Mouse (Mus musculus) urinary bladder, postnatal 14 days (tissue): ENCODE data around the gene Naa11.

ENCODE experiments used
- DNase-seq: peaks from one replicate; pipeline ENCODE4 v3.0.0; 2021; ENCODE audit warnings: low spot score

The Naa11 gene

DNA sequence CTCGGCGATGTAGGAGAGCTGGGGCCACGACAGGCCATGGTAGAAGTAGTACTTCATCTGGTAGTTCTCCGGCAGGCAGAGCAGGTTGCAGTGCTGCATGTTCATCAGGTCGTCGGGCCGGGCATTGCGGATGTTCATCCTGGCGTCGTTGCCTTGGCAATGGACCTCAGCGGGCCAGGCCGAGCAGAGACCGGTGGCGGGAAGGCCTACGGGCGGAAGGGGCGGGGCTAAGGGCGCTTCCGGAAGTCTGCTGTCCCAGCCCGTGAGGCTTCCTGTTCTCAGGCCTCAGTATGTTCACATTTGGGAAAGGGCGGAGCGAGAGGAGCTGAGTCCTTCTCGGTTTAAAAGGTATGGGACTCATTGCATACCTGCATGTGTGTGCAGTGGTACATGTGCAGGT, at the start of gene Naa11:
Naa11 (minus strand) TSS at position 220 of the 400 bp plus-strand sequence.
- peak; percentile 3 for DNase-seq

DNA sequence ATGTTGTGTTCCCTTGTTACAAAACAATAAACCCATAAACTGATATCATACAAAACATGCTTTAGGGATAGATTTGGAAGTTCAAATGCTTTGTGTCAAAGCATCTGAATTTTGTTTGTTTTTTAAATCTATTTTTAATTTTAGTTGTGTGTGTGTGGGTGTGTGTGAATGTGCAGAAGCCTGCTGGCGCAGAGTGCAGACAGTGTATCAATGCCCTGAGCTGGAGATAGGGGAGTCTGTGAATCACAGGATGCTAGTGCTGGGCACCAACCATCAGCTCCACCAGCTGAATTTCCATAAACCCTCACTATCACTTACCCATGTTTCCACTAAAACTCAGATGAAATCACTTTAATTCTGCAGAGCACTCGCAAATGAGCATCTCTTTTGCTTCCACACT, 40.3 kb upstream of the Naa11 start:
- DNase-seq: no peak

DNA sequence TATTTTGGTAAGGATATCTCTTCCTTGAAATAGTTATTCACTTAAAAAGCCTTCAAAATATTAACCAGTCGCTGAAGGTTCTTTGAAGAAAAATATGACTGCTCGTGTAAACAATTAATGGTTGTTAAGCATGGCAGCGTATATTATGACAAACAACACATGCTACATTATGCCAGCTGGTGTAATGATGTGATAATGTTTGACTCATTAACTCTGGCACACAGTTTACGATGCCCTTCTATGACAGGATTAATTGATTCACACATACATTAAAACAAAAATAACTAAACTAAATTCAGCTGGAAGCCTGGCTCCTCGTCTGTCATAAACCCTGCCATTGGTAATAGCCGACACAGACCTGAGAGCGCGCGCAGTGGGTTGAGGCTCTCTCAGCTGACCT, 37.8 kb upstream of the Naa11 start:
- no peak for DNase-seq

DNA sequence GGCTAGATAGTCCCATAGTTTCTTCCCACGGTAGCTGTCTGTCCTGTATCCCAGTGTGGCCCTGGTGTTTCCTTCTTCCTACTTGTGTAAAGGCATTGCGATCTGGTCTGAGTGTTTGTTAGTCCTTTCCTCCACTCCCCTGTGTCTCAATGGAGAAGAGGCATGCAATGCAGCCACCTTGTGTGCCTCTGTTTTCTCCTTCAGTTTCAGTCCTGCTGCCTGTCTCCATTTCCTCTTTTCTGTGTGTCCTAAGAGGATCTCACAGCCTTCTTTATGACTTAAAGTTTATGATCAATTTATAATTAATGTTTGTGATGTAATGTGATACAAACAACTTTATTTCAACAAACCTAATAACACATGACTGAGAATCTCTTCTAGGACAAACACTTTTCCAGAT, 29.5 kb upstream of the Naa11 start:
- no peak for DNase-seq

DNA sequence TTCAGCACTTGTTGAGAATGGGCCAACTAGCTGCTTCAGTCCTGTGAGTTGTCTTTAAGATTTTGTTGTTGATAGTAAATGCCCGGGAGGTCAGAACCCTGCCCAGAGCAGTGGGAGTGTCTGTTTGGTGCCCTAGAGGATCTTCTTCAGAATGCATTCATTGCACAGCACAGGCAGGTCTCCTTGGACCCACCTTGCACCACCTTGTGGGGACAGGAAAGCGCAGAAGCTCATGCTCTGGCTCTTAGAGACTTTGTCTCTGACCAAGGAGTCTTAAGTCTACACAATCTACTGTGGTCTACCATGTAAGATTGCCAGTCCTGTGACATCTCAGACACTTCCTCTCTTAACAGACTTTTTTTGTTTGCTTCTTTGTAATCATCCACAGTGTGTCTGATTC, 25.0 kb upstream of the Naa11 start:
- no peak for DNase-seq

DNA sequence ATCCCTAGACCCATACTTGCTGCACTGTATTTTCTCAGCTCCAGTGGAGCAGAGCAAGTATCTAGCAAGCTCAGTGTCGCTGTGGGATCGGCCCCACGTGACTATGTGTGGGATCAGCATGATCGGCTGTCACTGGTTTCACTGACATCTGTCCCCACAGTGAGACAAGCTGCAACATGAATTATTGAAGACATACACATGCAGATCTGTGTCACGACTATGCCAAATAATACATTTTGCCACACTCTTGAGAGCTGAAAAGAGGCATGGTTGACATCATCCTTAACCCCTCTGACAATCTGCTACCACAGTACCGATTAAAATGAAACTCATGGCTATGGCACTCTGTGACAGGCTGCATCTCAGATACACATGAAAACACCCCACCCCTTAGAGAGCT, 23.7 kb upstream of the Naa11 start:
- DNase-seq: no peak

DNA sequence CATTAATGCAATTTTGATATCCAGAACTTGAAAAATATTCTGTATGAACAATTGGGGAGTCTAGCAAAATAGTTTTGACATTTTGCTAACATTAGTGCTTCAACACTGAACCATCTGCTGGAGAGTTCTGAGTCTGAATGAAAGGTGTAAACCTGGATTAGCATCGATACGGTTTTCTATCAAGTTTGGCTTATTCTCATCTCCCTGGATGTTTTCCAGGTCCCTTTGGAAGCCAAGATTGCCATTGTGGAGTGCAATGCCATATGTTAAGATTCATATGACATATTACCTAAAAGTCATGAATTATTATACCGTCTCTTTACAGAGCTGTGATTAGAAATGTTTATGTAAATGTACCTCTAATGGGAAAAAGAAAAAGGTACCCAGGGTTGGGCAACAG, 21.5 kb upstream of the Naa11 start:
- no peak for DNase-seq

DNA sequence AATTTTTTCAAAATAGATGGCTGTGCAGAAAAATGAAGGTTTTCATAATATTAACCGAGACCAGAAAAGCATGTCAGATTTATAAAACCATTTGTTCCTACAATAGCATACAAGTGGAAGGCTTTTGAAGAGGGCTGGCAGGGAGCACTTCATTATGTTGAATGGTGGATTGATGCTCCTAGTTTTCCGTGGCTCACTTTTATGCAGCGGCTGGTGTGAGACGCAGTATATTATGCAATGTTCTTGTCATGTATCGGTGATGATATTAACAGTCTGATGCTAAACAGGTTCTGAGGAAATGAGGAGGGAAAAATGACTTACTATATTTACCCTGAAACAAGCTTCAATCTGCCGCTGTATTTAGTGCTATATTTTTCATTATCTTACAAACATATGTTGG, 18.0 kb upstream of the Naa11 start:
- no peak for DNase-seq

DNA sequence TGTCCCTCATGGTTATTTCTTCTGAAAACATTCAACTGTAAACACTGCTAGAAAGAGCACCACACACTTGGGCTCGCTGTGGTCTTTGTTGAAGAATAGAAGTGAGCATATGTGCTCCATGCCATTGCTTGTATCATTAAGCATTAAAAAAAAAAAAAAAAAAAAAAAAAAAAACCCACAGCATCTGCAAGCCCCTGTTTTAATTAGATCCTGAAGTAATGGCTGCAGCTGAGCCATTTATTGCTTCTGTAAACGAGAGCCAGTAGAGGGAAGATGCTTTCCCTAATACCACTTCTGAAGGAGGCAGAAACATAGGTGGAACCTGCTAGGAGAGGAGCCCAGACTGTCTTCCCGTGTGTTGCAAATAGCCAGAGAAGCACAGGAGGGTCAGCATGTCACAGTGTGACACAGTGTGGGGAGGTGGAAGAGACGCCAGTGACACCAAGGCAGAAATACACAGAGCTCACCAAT, 17.1 kb upstream of the Naa11 start:
- DNase-seq: no peak

DNA sequence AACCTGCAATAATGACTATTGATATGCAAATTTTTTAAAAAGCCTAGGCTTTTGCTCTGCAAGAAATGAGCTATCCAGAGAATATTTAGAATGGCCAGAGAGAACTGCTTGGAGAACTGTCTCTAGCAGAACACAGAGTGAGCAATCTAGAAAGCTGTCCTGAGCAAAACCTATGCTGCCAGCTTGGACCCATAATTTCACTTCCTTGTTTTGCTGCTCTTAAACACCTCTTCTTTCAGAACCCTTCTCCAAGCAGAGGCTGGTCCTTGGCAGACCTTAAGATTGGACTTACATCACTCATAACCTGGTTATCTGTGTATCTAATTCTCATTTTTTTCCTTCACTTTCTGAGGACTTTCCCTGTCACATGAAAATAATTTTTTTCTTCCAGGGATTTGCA, 8.9 kb upstream of the Naa11 start:
- no peak for DNase-seq

DNA sequence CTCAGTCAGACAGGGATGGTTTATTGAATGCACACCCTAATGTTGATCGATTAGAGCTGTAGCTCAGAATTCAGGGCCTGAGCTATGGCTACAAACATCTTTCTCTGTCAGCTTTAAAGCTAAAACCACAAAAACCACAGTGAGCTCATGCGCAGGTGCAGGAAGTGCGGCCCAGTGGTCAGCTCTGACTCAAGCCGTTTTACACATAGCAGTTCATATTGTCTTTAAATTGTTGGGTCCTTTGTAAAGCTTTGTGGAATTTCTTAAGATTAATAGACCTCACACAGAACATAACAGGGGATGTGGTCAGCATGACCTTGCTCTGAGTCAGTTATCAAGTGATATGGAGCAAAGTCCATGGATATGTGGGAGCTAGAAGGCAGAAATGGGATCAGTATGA, 5.4 kb upstream of the Naa11 start:
- DNase-seq: no peak

DNA sequence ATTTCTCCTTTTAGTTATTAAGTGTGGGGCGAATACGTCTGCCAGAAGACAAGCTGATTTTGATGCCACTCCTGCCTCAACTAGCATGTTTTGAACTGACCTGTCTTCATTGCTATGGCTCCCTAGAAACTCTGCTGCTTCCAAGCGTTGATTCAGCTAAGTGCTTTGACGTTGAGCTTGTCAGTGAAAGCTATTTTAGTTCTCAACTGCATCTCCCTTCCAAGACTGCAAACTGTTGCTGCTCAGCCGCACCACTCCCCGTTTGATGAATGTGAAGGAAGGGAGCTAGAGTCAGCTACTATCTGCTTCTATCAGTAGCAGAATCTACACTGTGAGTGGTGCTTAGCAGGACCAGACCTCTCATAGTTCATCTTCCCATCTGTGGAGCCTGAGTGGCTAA, 4.6 kb downstream of the Naa11 start:
- DNase-seq: no peak

DNA sequence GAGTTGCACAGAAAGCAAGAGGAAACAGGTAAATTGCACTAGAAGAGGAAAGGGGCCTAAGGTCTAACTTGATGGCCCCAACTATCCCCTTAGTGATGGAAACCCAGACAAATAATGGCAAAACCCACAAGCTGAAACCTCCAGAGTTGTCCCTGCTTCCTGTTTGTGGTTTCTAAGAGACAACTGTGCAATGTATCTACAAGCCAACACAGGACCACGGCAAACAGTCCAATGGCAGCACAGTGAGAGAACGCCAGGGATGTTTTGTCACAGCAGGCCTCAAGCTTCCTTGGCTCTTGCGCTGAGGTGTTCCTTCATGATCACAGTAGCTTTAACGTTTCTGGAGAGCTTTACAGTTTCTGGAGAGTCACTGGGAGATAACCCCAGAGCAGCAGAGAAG, 7.8 kb downstream of the Naa11 start:
- no peak for DNase-seq

DNA sequence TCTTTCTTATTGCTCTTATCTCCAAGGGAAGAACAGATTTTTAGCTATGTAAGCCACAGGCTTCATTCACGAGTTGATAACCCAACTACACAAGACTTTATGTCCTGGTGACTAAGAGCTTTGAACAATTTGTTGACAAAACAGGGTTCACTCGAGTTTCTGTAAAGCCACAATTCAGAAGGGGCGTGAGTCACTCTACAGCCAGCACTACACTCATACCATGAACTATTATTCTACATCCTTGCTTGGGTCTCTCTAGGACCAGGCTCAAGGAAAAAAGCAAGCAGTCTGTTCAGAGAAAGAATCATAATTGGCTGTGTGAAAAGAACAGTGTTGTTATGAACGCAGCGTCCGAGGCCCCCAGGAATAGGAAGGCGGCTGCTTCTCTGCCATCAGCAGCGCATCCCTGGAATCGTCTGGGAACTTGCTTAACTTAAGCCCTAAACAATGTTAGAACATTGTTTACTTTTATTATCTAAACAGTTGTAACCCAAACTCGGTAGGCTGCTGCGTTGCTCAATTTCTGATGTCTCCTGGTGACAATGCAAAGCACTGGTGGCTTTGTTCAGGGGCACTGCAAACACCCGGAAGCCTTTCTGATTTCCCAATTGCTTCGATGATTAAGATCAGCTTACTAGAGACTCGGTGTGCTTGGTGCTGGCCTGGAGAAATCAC, 9.5 kb downstream of the Naa11 start:
- DNase-seq: no peak

DNA sequence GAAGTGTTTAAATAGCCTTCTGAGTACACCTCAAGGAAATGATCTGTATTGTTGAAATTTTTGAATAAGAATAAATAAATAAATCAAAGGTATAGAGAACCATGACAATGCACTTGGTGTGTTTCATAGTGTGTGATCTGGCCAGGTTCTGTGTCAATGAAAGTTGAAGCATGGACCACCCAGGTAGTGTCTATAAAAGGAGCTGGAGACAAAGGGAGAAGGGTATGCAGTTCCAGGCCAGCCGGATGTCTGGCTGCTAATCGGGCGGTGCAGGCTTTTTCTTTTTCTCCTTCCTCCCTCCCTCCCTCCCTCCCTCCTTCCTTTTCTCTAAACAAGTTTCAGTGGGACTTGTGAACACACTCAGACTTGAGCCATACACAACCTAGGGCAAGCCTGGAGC, 12.2 kb downstream of the Naa11 start:
- DNase-seq: no peak

DNA sequence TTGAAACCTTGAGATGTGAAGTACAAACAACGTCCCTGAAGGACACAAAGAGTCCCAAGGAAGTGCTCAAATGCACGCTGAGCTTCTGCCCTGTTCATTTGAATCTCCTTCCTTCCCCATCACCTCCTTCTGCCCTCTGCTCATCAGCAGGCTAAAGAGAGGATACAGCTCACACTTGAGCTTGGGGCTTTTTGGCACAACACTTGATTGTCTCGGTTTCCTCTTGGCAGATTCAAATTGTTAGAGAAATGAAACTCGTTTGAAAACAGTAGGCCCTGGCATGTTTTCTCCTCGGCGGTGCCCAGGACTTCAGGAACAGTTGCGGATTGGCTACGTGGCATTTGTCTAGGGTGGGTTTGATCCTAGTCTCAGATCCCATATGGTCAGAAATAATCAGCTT, 27.4 kb downstream of the Naa11 start:
- no peak for DNase-seq

DNA sequence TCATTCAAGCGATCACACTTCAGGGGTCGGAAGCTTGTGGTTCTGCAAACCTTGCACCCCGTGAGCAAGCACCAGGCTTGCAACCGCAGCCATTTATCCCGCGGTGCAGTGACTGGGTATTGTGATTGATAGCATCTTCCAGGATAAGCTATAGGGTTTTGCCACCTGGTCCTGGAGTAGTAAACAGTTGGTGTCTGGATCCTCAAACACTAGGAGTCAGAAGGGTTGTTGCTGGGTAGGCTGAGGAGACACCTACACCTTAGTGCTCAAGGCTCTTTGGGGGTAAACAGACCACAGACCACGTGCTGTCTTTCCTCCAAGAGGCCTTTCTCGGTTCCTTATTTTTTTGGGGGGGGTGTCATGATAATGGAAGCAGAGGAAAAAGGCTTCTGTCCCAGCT, 27.9 kb downstream of the Naa11 start:
- DNase-seq: no peak

DNA sequence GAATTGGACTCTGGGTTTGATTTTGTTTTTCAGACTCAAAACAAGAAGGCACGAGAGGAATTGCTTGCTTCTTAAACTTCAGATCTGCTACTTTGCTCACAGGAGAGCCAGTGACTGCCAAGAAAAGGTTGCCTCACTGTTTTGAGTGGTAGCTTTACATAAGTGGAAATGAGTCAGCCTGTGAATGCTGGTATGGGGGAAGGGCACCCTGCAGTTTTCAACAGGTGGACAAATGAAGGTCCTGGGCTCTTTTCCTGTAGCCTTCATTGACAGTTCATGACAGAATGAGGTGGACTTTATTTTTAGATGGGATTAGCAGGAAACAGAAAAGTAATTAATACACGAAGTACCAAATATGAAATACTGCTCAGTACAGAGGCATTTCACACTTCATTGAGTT, 29.6 kb downstream of the Naa11 start:
- DNase-seq: no peak

DNA sequence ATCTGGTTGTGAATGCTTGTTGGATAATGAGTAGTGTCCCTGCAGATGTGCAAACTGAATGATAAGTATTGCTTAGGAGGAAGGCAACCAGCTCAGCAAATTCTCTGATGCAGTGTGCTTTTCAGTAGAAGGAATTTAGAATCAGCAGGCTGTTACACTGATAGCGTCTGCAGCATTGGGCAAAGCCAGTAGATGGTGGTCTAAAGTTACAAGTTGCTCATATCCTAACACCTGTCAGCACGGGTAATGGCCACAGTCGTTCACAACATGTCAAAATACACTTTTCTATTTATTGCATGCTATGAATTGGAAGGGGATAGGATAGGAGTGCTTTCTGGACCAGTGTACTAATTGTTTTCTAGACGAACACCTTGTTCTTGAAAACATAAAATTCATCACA, 33.1 kb downstream of the Naa11 start:
- no peak for DNase-seq

DNA sequence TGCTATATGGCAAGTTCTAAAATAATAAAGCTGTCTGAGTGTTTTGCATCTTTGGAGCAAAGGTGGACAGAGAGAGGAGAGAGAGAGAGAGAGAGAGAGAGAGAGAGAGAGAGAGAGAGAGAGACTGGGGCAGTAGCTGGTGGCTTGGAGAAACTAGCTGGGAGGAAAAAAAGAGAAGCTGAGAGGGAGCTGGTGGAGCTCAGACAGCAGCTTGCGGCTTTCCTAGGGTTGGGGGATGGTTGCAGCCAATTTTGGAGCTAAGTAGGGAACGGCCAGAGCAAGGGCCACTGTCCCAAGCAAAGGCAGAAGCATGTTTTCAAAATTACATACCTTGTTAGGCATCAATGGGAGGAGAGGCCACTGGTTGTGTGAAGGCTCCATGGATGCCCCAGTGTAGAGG, 36.0 kb downstream of the Naa11 start:
- no peak for DNase-seq

DNA sequence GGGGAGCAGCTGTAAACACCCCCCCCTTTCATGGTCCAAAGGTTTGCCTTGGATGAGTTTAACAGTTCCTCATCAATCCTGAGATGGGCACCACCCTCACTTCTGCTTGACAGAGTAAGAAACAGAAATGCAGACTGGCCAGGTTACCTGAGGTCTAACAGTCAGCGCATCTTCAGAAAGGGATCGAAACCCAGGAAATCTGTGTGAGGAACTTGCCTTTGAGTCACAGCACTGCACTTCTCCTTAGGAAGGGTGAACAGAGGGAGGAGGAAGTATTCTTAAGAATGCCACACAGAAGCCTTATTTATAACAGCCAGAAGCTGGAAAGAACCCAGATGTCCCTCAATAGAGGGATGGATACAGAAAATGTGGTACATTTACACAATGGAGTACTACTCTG, 37.0 kb downstream of the Naa11 start:
- no peak for DNase-seq

DNA sequence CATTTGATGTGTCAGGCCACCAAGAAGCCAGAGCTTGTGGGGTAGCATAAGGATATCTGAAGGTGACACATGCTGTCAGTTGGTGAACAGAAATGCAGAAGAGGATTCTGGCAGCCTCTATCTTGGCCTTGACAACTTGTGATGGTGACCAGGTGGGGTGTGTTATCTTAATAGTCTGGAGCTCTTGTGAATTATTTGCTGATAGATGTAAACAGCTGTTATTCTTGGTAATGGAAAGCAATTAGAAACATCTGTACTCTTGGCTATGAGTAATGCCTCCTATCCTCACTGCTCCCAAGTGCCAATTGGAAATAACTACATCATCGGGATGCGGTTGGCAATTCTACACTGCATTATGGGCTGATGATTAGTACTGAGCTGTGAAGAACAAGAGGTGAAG, 43.4 kb downstream of the Naa11 start:
- peak; percentile 5 for DNase-seq

DNA sequence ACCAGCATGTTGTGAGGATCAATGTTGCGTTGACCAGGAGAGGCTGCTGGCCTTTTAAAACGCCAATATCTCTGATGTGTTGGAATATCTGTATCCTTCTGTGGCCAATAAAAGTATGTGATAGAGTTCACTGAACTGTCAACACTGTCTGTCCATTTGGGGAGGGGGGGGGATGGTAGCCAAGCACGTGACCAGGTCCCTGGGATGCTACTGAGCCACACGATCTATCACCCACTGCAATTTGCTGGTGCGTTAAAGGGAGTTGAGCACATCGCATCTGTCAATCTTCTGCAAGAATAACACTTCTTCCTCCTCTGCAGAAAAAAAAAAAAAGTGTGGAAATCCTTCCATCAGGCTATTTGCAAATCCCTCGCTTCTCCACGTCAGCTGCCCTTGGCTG, 43.9 kb downstream of the Naa11 start:
- no peak for DNase-seq

DNA sequence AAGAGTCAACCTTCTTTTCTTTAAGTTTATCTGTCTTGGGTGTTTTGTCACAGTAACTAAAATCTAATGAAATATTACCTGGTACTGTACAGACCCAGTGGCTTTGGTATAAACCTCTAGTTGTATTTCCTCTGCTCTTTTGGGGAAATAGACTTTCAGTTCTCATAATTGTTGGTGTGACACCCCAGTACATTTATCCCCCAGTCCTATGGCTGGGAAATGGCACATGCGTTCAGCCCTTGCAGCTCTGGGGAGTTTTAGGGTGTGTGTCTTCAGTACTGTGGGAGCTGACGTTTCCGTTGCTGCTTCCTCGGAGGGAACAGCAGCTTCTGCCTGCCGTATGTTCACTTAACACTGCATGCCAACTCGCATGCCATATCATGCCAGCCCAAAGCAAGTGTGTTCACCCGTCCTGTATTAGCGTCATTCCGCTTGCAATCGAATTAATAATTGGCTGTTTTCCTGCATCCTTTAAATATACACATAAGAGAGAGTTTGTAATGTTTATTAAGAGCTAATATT, 46.4 kb downstream of the Naa11 start:
- no peak for DNase-seq

DNA sequence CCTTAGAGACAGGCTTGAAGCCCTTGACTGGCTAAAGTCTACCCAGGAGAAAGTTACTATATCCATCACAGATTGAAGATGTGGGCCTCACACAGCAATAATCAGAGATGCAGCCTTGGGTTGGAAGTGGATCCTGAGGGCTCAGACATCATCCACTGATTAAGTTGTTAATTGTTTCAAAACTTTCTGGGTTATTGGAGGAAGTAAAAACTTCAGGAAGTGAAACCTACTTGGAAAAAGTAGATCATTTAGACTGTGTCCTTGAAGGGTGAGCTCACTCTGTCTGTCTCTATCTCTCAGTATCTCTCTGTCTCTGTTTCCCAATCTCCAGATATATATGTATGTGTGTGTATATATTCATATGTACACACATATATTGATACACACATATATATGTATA, 47.0 kb downstream of the Naa11 start:
- DNase-seq: no peak
